Mouse (Mus musculus) CH12.LX (cell line): ENCODE data around the gene Mad1l1. TPM values are rescaled to one million over a fixed set of nuclear protein-coding genes. Genes with fewer than 3 reads are reported as not detected.

Source experiments
- DNase-seq: peaks from one replicate; pipeline ENCODE4 v3.0.0-alpha.2; 2013; ENCODE audit errors: extremely low read depth
- H3K27ac ChIP-seq: 2 replicates; pipeline ENCODE4 v1.5.1; 2012; ENCODE audit warnings: low read depth, mild to moderate bottlenecking, control low read depth, moderate library complexity; ENCODE audit not compliant: insufficient read depth
- H3K27me3 ChIP-seq: replicated peaks from 2 replicates; pipeline ENCODE3; 2012; ENCODE audit warnings: inconsistent platforms
- H3K36me3 ChIP-seq, 2 experiments: replicated peaks in 1 of 2; 2 replicates each; pipeline versions ENCODE3 to v1.6.1; 2012; ENCODE audit warnings: inconsistent platforms in 1 of 2, low read length in 1 of 2, mild to moderate bottlenecking in 1 of 2, mixed read lengths in 1 of 2, moderate library complexity in 1 of 2; ENCODE audit not compliant: control insufficient read depth in 1 of 2, insufficient read depth in 1 of 2
- H3K4me1 ChIP-seq, 2 experiments: 2 replicates each; pipeline ENCODE4 v1.6.1; 2012; ENCODE audit warnings: inconsistent platforms in 1 of 2, moderate library complexity in 1 of 2; ENCODE audit not compliant: insufficient read depth in 2 of 2, control insufficient read depth in 1 of 2
- H3K4me2 ChIP-seq: 2 replicates; pipeline ENCODE4 v1.6.1; 2012; ENCODE audit warnings: low read depth, mild to moderate bottlenecking, control low read depth; ENCODE audit not compliant: poor library complexity, insufficient read depth, severe bottlenecking
- H3K4me3 ChIP-seq, 3 experiments: fragments of 150-350 bp in 1 of 3; sonication (generic) in 1 of 3; replicated peaks in 1 of 3; 2 replicates each; pipeline versions ENCODE3 to v1.5.1; 2011 to 2012; ENCODE audit warnings: low read depth in 2 of 3, low read length in 2 of 3, mild to moderate bottlenecking in 2 of 3, moderate library complexity in 2 of 3, control low read depth in 1 of 3, improper control_type of control experiment in 1 of 3, inconsistent platforms in 1 of 3, mixed read lengths in 1 of 3; ENCODE audit not compliant: poor library complexity in 1 of 3
- H3K79me2 ChIP-seq: replicated peaks from 2 replicates; pipeline ENCODE4 v1.6.1; 2012; ENCODE audit warnings: mild to moderate bottlenecking, moderate library complexity; ENCODE audit not compliant: control insufficient read depth, poor library complexity, insufficient read depth, severe bottlenecking; ENCODE audit errors: extremely low read depth
- H3K9ac ChIP-seq: 2 replicates; pipeline ENCODE4 v1.6.1; 2012; ENCODE audit warnings: low read depth, mild to moderate bottlenecking, control low read depth, moderate library complexity; ENCODE audit not compliant: insufficient read depth
- H3K9me3 ChIP-seq: replicated peaks from 2 replicates; pipeline ENCODE3; 2012; ENCODE audit warnings: low read length, inconsistent platforms, mixed read lengths
- BHLHE40 ChIP-seq: IDR thresholded peaks from 2 replicates; pipeline ENCODE4 v1.6.1; 2011; ENCODE audit warnings: mild to moderate bottlenecking, low read depth, low read length, improper control_type of control experiment
- CHD1 ChIP-seq: IDR thresholded peaks from 2 replicates; pipeline ENCODE4 v1.6.1; 2012; ENCODE audit warnings: low read depth, low read length, improper control_type of control experiment, inconsistent platforms
- CHD2 ChIP-seq: IDR thresholded peaks from 2 replicates; pipeline ENCODE4 v1.6.1; 2011; ENCODE audit warnings: low read length, improper control_type of control experiment
- CTCF ChIP-seq, 2 experiments: IDR thresholded peaks in 1 of 2; conservative IDR thresholded peaks in 1 of 2; 2 replicates each; pipeline ENCODE4 v1.5.1; 2011 to 2012; ENCODE audit warnings: low read depth in 2 of 2, low read length in 2 of 2, improper control_type of control experiment in 1 of 2, inconsistent platforms in 1 of 2, mild to moderate bottlenecking in 1 of 2, moderate library complexity in 1 of 2
- E2F4 ChIP-seq: IDR thresholded peaks from 2 replicates; pipeline ENCODE4 v1.6.1; 2011; ENCODE audit warnings: low read depth, low read length, improper control_type of control experiment; ENCODE audit not compliant: insufficient replicate concordance
- ELF1 ChIP-seq: IDR thresholded peaks from 2 replicates; pipeline ENCODE4 v1.6.1; 2014; ENCODE audit warnings: low read depth, mild to moderate bottlenecking, inconsistent platforms, low read length, improper control_type of control experiment
- EP300 ChIP-seq: IDR thresholded peaks from 2 replicates; pipeline ENCODE4 v1.6.1; 2011; ENCODE audit warnings: low read length, improper control_type of control experiment
- ETS1 ChIP-seq: conservative IDR thresholded peaks from 2 replicates; pipeline ENCODE4 v1.6.1; 2012; ENCODE audit warnings: low read depth, mild to moderate bottlenecking, inconsistent platforms, low read length, improper control_type of control experiment, moderate library complexity
- GABPA ChIP-seq: IDR thresholded peaks from 2 replicates; pipeline ENCODE4 v1.6.1; 2012; ENCODE audit warnings: low read depth, low read length, improper control_type of control experiment, inconsistent platforms; ENCODE audit not compliant: insufficient replicate concordance
- HCFC1 ChIP-seq: IDR thresholded peaks from 2 replicates; pipeline ENCODE4 v1.6.1; 2012; ENCODE audit warnings: low read depth, mild to moderate bottlenecking, inconsistent platforms, low read length, improper control_type of control experiment
- IRF4 ChIP-seq: IDR thresholded peaks from 2 replicates; pipeline ENCODE4 v1.6.1; 2014; ENCODE audit warnings: low read depth, mild to moderate bottlenecking, inconsistent platforms, low read length, improper control_type of control experiment
- JUN ChIP-seq: IDR thresholded peaks from 2 replicates; pipeline ENCODE4 v1.6.1; 2011; ENCODE audit warnings: low read depth, mild to moderate bottlenecking, low read length, improper control_type of control experiment, moderate library complexity; ENCODE audit not compliant: insufficient read depth
- JUND ChIP-seq: conservative IDR thresholded peaks from 2 replicates; pipeline ENCODE4 v1.6.1; 2011; ENCODE audit warnings: low read depth, low read length, improper control_type of control experiment
- KAT2A ChIP-seq: IDR thresholded peaks from 2 replicates; pipeline ENCODE4 v1.6.1; 2012; ENCODE audit warnings: low read length, improper control_type of control experiment, inconsistent platforms; ENCODE audit not compliant: insufficient replicate concordance
- MAFK ChIP-seq: IDR thresholded peaks from 2 replicates; pipeline ENCODE4 v1.6.1; 2011; ENCODE audit warnings: low read length, improper control_type of control experiment; ENCODE audit not compliant: insufficient replicate concordance
- MAX ChIP-seq: IDR thresholded peaks from 2 replicates; pipeline ENCODE4 v1.6.1; 2011; ENCODE audit warnings: low read length, improper control_type of control experiment
- MAZ ChIP-seq: IDR thresholded peaks from 2 replicates; pipeline ENCODE4 v1.6.1; 2012; ENCODE audit warnings: low read depth, mild to moderate bottlenecking, inconsistent platforms, low read length, improper control_type of control experiment, moderate library complexity
- MEF2A ChIP-seq: IDR thresholded peaks from 2 replicates; pipeline ENCODE4 v1.6.1; 2014; ENCODE audit warnings: low read depth, mild to moderate bottlenecking, inconsistent platforms, low read length, improper control_type of control experiment, borderline replicate concordance
- MXI1 ChIP-seq: IDR thresholded peaks from 2 replicates; pipeline ENCODE4 v1.6.1; 2011; ENCODE audit warnings: mild to moderate bottlenecking, low read depth, low read length, improper control_type of control experiment
- MYC ChIP-seq: IDR thresholded peaks from 2 replicates; pipeline ENCODE4 v1.6.1; 2011; ENCODE audit warnings: low read depth, mild to moderate bottlenecking, improper control_type of control experiment, low read length
- NELFE ChIP-seq: IDR thresholded peaks from 2 replicates; pipeline ENCODE4 v1.6.1; 2011; ENCODE audit warnings: low read depth, low read length, improper control_type of control experiment
- NRF1 ChIP-seq: IDR thresholded peaks from 2 replicates; pipeline ENCODE4 v1.6.1; 2014; ENCODE audit warnings: low read depth, mild to moderate bottlenecking, inconsistent platforms, low read length, improper control_type of control experiment, moderate library complexity
- PAX5 ChIP-seq: IDR thresholded peaks from 2 replicates; pipeline ENCODE4 v1.6.1; 2012; ENCODE audit warnings: low read length, inconsistent platforms, mixed read lengths
- POLR2A ChIP-seq: IDR thresholded peaks from 2 replicates; pipeline ENCODE4 v1.6.1; 2011; ENCODE audit warnings: low read depth, mild to moderate bottlenecking, improper control_type of control experiment, low read length
- POLR2AphosphoS2 ChIP-seq: IDR thresholded peaks from 2 replicates; pipeline ENCODE4 v1.6.1; 2011; ENCODE audit warnings: low read depth, low read length, improper control_type of control experiment
- RAD21 ChIP-seq: IDR thresholded peaks from 2 replicates; pipeline ENCODE4 v1.6.1; 2011; ENCODE audit warnings: low read depth, mild to moderate bottlenecking, low read length, improper control_type of control experiment, moderate library complexity
- RCOR1 ChIP-seq: conservative IDR thresholded peaks from 2 replicates; pipeline ENCODE4 v1.6.1; 2012; ENCODE audit warnings: low read depth, mild to moderate bottlenecking, inconsistent platforms, low read length, improper control_type of control experiment
- SIN3A ChIP-seq: IDR thresholded peaks from 2 replicates; pipeline ENCODE4 v1.6.1; 2012; ENCODE audit warnings: low read length, improper control_type of control experiment, inconsistent platforms
- SMC3 ChIP-seq: IDR thresholded peaks from 2 replicates; pipeline ENCODE4 v1.6.1; 2011; ENCODE audit warnings: low read depth, low read length, improper control_type of control experiment
- TBP ChIP-seq: conservative IDR thresholded peaks from 2 replicates; pipeline ENCODE4 v1.6.1; 2011; ENCODE audit warnings: low read depth, low read length, improper control_type of control experiment
- TCF12 ChIP-seq: IDR thresholded peaks from 2 replicates; pipeline ENCODE4 v1.6.1; 2014; ENCODE audit warnings: low read depth, mild to moderate bottlenecking, inconsistent platforms, low read length, improper control_type of control experiment
- UBTF ChIP-seq: IDR thresholded peaks from 2 replicates; pipeline ENCODE4 v1.6.1; 2012; ENCODE audit warnings: low read depth, mild to moderate bottlenecking, inconsistent platforms, low read length, improper control_type of control experiment, moderate library complexity
- USF2 ChIP-seq: conservative IDR thresholded peaks from 2 replicates; pipeline ENCODE4 v1.6.1; 2011; ENCODE audit warnings: low read depth, low read length, improper control_type of control experiment
- ZC3H11A ChIP-seq: IDR thresholded peaks from 2 replicates; pipeline ENCODE4 v1.6.1; 2012; ENCODE audit warnings: low read depth, mild to moderate bottlenecking, inconsistent platforms, low read length, improper control_type of control experiment
- ZKSCAN1 ChIP-seq: IDR thresholded peaks from 2 replicates; pipeline ENCODE4 v1.6.1; 2012; ENCODE audit warnings: low read depth, inconsistent platforms, low read length, improper control_type of control experiment, borderline replicate concordance
- ZMIZ1 ChIP-seq: IDR thresholded peaks from 2 replicates; pipeline ENCODE4 v1.6.1; 2012; ENCODE audit warnings: low read depth, mild to moderate bottlenecking, inconsistent platforms, low read length, improper control_type of control experiment
- ZNF384 ChIP-seq: IDR thresholded peaks from 2 replicates; pipeline ENCODE4 v1.6.1; 2012; ENCODE audit warnings: low read depth, low read length, improper control_type of control experiment, inconsistent platforms
- dilution Hi-C: fragments of 300-500 bp; cut with MboI; formaldehyde crosslinking; loops from 2 replicates; pipeline ENCODE4 v1.14.3; 2020; ENCODE audit warnings: low sequenced_read_pairs; ENCODE audit not compliant: extremely low pct_unique_long_range_greater_than_20kb, extremely low pct_ligation_motif_present
- in situ Hi-C: fragments of 300-500 bp; cut with MboI; formaldehyde crosslinking; loops from 3 replicates; pipeline ENCODE4 v1.14.3; 2019; ENCODE audit warnings: low sequenced_read_pairs, low pct_ligation_motif_present, low pct_unique_long_range_greater_than_20kb, mixed read lengths
- polyA plus RNA-seq: library from polyadenylated mRNA; unstranded; fragments of >175 nt; gene quantifications from 2 replicates; pipeline ENCODE4 v1.2.1, GENCODE M21; 2012; ENCODE audit warnings: low read depth; ENCODE audit not compliant: insufficient read length
- total RNA-seq, 2 experiments: library from RNA; depleted of rRNA; stranded (reverse); fragments of 300-350 nt in 1 of 2; fragments of >200 nt in 1 of 2; gene quantifications; 2 replicates each; pipeline ENCODE4 v1.2.3; 2012 to 2014

Mad1l1 gene
- total and polyA plus RNA-seq, 3 experiments: 24.8 to 45.6 (median 28.9) TPM

GRCm38 (mm10) chr5:140331615-140332512, 10.5 kb upstream of the Mad1l1 start, which contains the start of gene Mrm2:
Mrm2 (minus strand) TSS chr5:140331898.
- Histone ChIP-seq H3K79me2 (no peaks in the 10 kb centered on the region), H3K9me3 (no peaks in the 10 kb centered on the region), H3K36me3 (peaks cover 26 to 65% of the 10 kb centered on the region in 2 experiments), H3K27me3 (no peaks in the 10 kb centered on the region), H3K9ac (peak within 1 kb of the TSS; percentile 96), H3K27ac (peak within 1 kb of the TSS; percentile 77), H3K4me3 (peak within 1 kb of the TSS; percentile 78 to 97 (median 93)), H3K4me1 (peaks cover 8 to 23% of the 10 kb centered on the region in 2 experiments), H3K4me2 (peak within 1 kb of the TSS; percentile 73)
- in situ Hi-C loops: no loop called here
- DNase-seq: peak; percentile 89
- dilution Hi-C loops: no loop called here
- TF ChIP-seq JUN: no peak
- peak; percentile 76; the same call in 1 of the 2 replicates for TF ChIP-seq CHD1
- 0 out of 2 replicates have a peak, but pooled peaks have one; percentile 36 for TF ChIP-seq NRF1
- no peak for TF ChIP-seq ZKSCAN1
- TF ChIP-seq JUND: no peak
- no peak for TF ChIP-seq EP300
- TF ChIP-seq MAX: peak; percentile 76
- peak; percentile 31; the same call in 1 of the 2 replicates for TF ChIP-seq IRF4
- peak; percentile 50; the same call in 1 of the 2 replicates for TF ChIP-seq E2F4
- TF ChIP-seq ZMIZ1: peak; percentile 78
- TF ChIP-seq ZC3H11A: no peak
- peak; percentile 92 for TF ChIP-seq MYC
- TF ChIP-seq MEF2A: peak; percentile 53; the same call in 1 of the 2 replicates
- TF ChIP-seq TCF12: peak; percentile 80
- TF ChIP-seq MXI1: peak; percentile 80
- TF ChIP-seq HCFC1: peak; percentile 75
- TF ChIP-seq RAD21: peak; percentile 47
- no peak for TF ChIP-seq MAFK
- peak; percentile 57 for TF ChIP-seq CHD2
- no peak for TF ChIP-seq BHLHE40
- peak; percentile 91 for TF ChIP-seq NELFE
- TF ChIP-seq KAT2A: 0 out of 2 replicates have a peak, but pooled peaks have one; percentile 63
- peak; percentile 94 for TF ChIP-seq POLR2A
- peak; percentile 52; the same call in 1 of the 2 replicates for TF ChIP-seq ELF1
- peak; percentile 88 for TF ChIP-seq SIN3A
- TF ChIP-seq POLR2AphosphoS2: 0 out of 2 replicates have a peak, but pooled peaks have one; percentile 61
- TF ChIP-seq UBTF: no peak
- no peak for TF ChIP-seq USF2
- TF ChIP-seq RCOR1: no peak
- no peak; the same call in 1 of the 2 replicates for TF ChIP-seq GABPA
- TF ChIP-seq SMC3: peak; percentile 40
- TF ChIP-seq TBP: 0 out of 2 replicates have a peak, but pooled peaks have one; percentile 13
- TF ChIP-seq CTCF (conservative IDR thresholded peaks at IDR 0.05 in 1 of 2, IDR thresholded peaks at IDR 0.05 in 1 of 2; ENCODE audit: low read depth in 2 of 2, low read length in 2 of 2): peak; percentile 85 to 94
- TF ChIP-seq ZNF384: no peak
- no peak for TF ChIP-seq PAX5
- 0 out of 2 replicates have a peak, but pooled peaks have one; percentile 21 for TF ChIP-seq ETS1
- no peak for TF ChIP-seq MAZ
